Mouse (Mus musculus): ENCODE data around the gene Krtap31-1. TPM values are rescaled to one million over a fixed set of nuclear protein-coding genes. Genes with fewer than 3 reads are reported as not detected.

The Krtap31-1 gene
- total RNA-seq (2023), result not detected in 2 replicates

GRCm38 (mm10) chr11:99907620-99908019 is at the start of gene Krtap31-1:
Krtap31-1 (plus strand) TSS chr11:99907920.

GRCm38 (mm10) chr11:99864176-99864575 is 43.5 kb upstream of the Krtap31-1 start, which contains the start of gene Gm11559:
Gm11559 (plus strand) TSS chr11:99864476.

GRCm38 (mm10) chr11:99873089-99873488 is 34.6 kb upstream of the Krtap31-1 start, which contains the start of gene Krtap9-1:
Krtap9-1 (plus strand) TSS chr11:99873389.

GRCm38 (mm10) chr11:99878887-99879286 is 28.8 kb upstream of the Krtap31-1 start, which contains the start of gene Gm11567:
Gm11567 (plus strand) TSS chr11:99879187.

GRCm38 (mm10) chr11:99914451-99914850 is 6.7 kb downstream of the Krtap31-1 start, which contains the start of gene Gm11565:
Gm11565 (plus strand) TSS chr11:99914751.

GRCm38 (mm10) chr11:99935991-99936390 is 28.3 kb downstream of the Krtap31-1 start, which contains the start of gene Krtap31-2:
Krtap31-2 (plus strand) TSS chr11:99936291.

GRCm38 (mm10) chr11:99948175-99948574 is 40.5 kb downstream of the Krtap31-1 start, which contains the start of gene Krtap9-5:
Krtap9-5 (plus strand) TSS chr11:99948475.

Other genes starting within 250 kb of the Krtap31-1 start
- not detected in 2 replicates for gene Gm11563, start 249.0 kb upstream of the Krtap31-1 start, total RNA-seq (2023)
- gene Krtap4-6, start 242.0 kb upstream of the Krtap31-1 start, total RNA-seq (2023), result not detected in 2 replicates
- gene Gm14190, start 217.2 kb upstream of the Krtap31-1 start, total RNA-seq (2023), result not detected in 2 replicates
- not detected in 2 replicates for gene Gm14180, start 173.6 kb upstream of the Krtap31-1 start, total RNA-seq (2023)
- not detected in 2 replicates for gene Gm11595, start 135.0 kb upstream of the Krtap31-1 start, total RNA-seq (2023)
- gene Krtap4-8, start 127.2 kb upstream of the Krtap31-1 start, total RNA-seq (2023), result not detected in 2 replicates
- not detected in 2 replicates for gene Krtap4-9, start 122.7 kb upstream of the Krtap31-1 start, total RNA-seq (2023)
- gene Gm11596, start 114.5 kb upstream of the Krtap31-1 start, total RNA-seq (2023), result not detected in 2 replicates
- gene Gm11569, start 109.0 kb upstream of the Krtap31-1 start, total RNA-seq (2023), result not detected in 2 replicates
- not detected in 2 replicates for gene Gm11554, start 103.5 kb upstream of the Krtap31-1 start, total RNA-seq (2023)
- not detected in 2 replicates for gene Krtap4-13, start 98.0 kb upstream of the Krtap31-1 start, total RNA-seq (2023)
- gene Gm11564, start 92.3 kb upstream of the Krtap31-1 start, total RNA-seq (2023), result not detected in 2 replicates
- gene 2300003K06Rik, start 69.9 kb upstream of the Krtap31-1 start, total RNA-seq (2023), result not detected in 2 replicates
- not detected in 2 replicates for gene Krtap4-16, start 56.3 kb upstream of the Krtap31-1 start, total RNA-seq (2023)
- not detected in 2 replicates for gene Gm11568, start 50.0 kb upstream of the Krtap31-1 start, total RNA-seq (2023)
- not detected in 2 replicates for gene Gm11559, start 43.4 kb upstream of the Krtap31-1 start, total RNA-seq (2023)
- gene Krtap9-1, start 34.5 kb upstream of the Krtap31-1 start, total RNA-seq (2023), result not detected in 2 replicates
- not detected in 2 replicates for gene Gm11567, start 28.7 kb upstream of the Krtap31-1 start, total RNA-seq (2023)
- gene Gm11565, start 6.8 kb downstream of the Krtap31-1 start, total RNA-seq (2023), result not detected in 2 replicates
- not detected in 2 replicates for gene Krtap31-2, start 28.4 kb downstream of the Krtap31-1 start, total RNA-seq (2023)
- not detected in 2 replicates for gene Krtap9-5, start 40.6 kb downstream of the Krtap31-1 start, total RNA-seq (2023)
- gene Krtap29-1, start 71.1 kb downstream of the Krtap31-1 start, total RNA-seq (2023), result not detected in 2 replicates
- not detected in 2 replicates for gene Krtap16-1, start 78.7 kb downstream of the Krtap31-1 start, total RNA-seq (2023)
- gene Krtap17-1, start 86.1 kb downstream of the Krtap31-1 start, total RNA-seq (2023), result not detected in 2 replicates
- not detected in 2 replicates for gene Krt33a, start 108.3 kb downstream of the Krtap31-1 start, total RNA-seq (2023)
- not detected in 2 replicates for gene Krt33b, start 121.9 kb downstream of the Krtap31-1 start, total RNA-seq (2023)
- not detected in 2 replicates for gene Krt34, start 133.6 kb downstream of the Krtap31-1 start, total RNA-seq (2023)
- gene Krt31, start 142.6 kb downstream of the Krtap31-1 start, total RNA-seq (2023), result not detected in 2 replicates
- not detected in 2 replicates for gene Krt32, start 180.3 kb downstream of the Krtap31-1 start, total RNA-seq (2023)
- gene Krt35, start 188.3 kb downstream of the Krtap31-1 start, total RNA-seq (2023), result not detected in 2 replicates
- gene Krt36, start 197.7 kb downstream of the Krtap31-1 start, total RNA-seq (2023), result not detected in 2 replicates
- not detected in 2 replicates for gene Krt13, start 213.6 kb downstream of the Krtap31-1 start, total RNA-seq (2023)
- gene Krt15, start 228.0 kb downstream of the Krtap31-1 start, total RNA-seq (2023), result not detected in 2 replicates
- gene Krt19, start 240.7 kb downstream of the Krtap31-1 start, total RNA-seq (2023), result not detected in 2 replicates

Data from neutrophil, adult 65 days (primary cell).